ENCODE assay signal across 12 mouse cellular contexts in genomic region chr15:65455203-65455816, GRCm38 (mm10).
DNase-seq lines count a peak whose midpoint lies in the region; ATAC-seq and TF ChIP-seq lines count a peak whose summit lies in the region.
"Had no signal": no experiment of that assay in that cellular context is flagged by ENCODE, and none has a peak within 500 bp of the region (broad histone marks: within the 10 kb centered on the region; RNA-seq: fewer than 3 reads in every experiment).

No protein-coding gene starts in this region.

- no peaks in the 10 kb centered on the region for H3K36me3 ChIP-seq in heart, embryonic 12.5 days
- no peaks in the 10 kb centered on the region for H3K36me3 ChIP-seq in MEL (ENCODE audit: control insufficient read depth in 1 of 2, insufficient read depth in 2 of 2, low read length in 2 of 2)
- H3K36me3 ChIP-seq in forebrain, postnatal 0 days (ENCODE audit: insufficient read depth): no peaks in the 10 kb centered on the region
- H3K36me3 ChIP-seq: embryonic facial prominence, embryonic 15.5 days; limb, embryonic 15.5 days had no signal

- no peak for TF ChIP-seq RAD21 in MEL (IDR thresholded peaks at IDR 0.05; ENCODE audit: low read depth, low read length)

- no peak overlapping the region for H3K4me2 ChIP-seq in heart, embryonic 12.5 days
- H3K4me2 ChIP-seq in forebrain, postnatal 0 days (ENCODE audit: low read depth): no peak overlapping the region
- H3K4me2 ChIP-seq: embryonic facial prominence, embryonic 15.5 days; limb, embryonic 15.5 days had no signal

- no peak overlapping the region for H3K4me3 ChIP-seq in heart, embryonic 12.5 days
- H3K4me3 ChIP-seq in MEL (ENCODE audit: control insufficient read depth in 1 of 2, insufficient read depth in 1 of 2, low read depth in 2 of 2, low read length in 2 of 2): no peak overlapping the region
- no peak overlapping the region for H3K4me3 ChIP-seq in forebrain, postnatal 0 days (ENCODE audit: low read depth, low read length)
- H3K4me3 ChIP-seq: embryonic facial prominence, embryonic 15.5 days; limb, embryonic 15.5 days had no signal

- DNase-seq in heart, postnatal 4 days: no peak
- DNase-seq in MEL (ENCODE audit: low read depth, low spot score): peak; percentile 19
- no peak for DNase-seq in forebrain, postnatal 0 days
- DNase-seq in mesoderm, embryonic 11.5 days (ENCODE audit: low read depth, low spot score): peak; percentile 26
- no peak for DNase-seq in c-Kit-positive CD71-positive TER-119-positive erythroid progenitor cells, embryonic 14.5 days (ENCODE audit: low spot score)
- DNase-seq in thymus, adult 18-20 months: no peak
- DNase-seq: kidney, postnatal 36 days; right cerebral cortex, postnatal 14 days had no signal

- no peak overlapping the region for H3K9ac ChIP-seq in heart, embryonic 12.5 days
- H3K9ac ChIP-seq in MEL (ENCODE audit: control insufficient read depth, low read depth, low read length, poor library complexity, severe bottlenecking): no peak overlapping the region
- H3K9ac ChIP-seq in forebrain, postnatal 0 days: no peak overlapping the region
- H3K9ac ChIP-seq: embryonic facial prominence, embryonic 15.5 days; limb, embryonic 15.5 days had no signal

- ATAC-seq in heart, embryonic 12.5 days (ENCODE audit: insufficient number of reproducible peaks, low FRiP score): peak; percentile 48; the same call in 1 of the 2 replicates
- ATAC-seq in forebrain, postnatal 0 days: peak; percentile 38; the same call in 1 of the 2 replicates
- no peak for ATAC-seq in CD4-positive, CD25-positive, alpha-beta regulatory T cell, adult 4 months

- H3K27me3 ChIP-seq in heart, embryonic 12.5 days (replicated peaks): no peaks in the 10 kb centered on the region
- no peaks in the 10 kb centered on the region for H3K27me3 ChIP-seq in MEL (ENCODE audit: control insufficient read depth in 1 of 2, insufficient read depth in 2 of 2, low read length in 2 of 2)
- no peaks in the 10 kb centered on the region for H3K27me3 ChIP-seq in forebrain, postnatal 0 days (ENCODE audit: insufficient read depth, low read length)
- H3K27me3 ChIP-seq: embryonic facial prominence, embryonic 15.5 days; limb, embryonic 15.5 days had no signal

- no peaks in the 10 kb centered on the region for H3K4me1 ChIP-seq in heart, embryonic 12.5 days (replicated peaks)
- no peaks in the 10 kb centered on the region for H3K4me1 ChIP-seq in MEL (ENCODE audit: control insufficient read depth in 1 of 2, insufficient read depth in 2 of 2, low read length in 2 of 2)
- no peaks in the 10 kb centered on the region for H3K4me1 ChIP-seq in forebrain, postnatal 0 days (ENCODE audit: insufficient read depth)
- H3K4me1 ChIP-seq: embryonic facial prominence, embryonic 15.5 days; limb, embryonic 15.5 days had no signal

- H3K9me3 ChIP-seq in heart, embryonic 12.5 days (replicated peaks): no peaks in the 10 kb centered on the region
- no peaks in the 10 kb centered on the region for H3K9me3 ChIP-seq in MEL (replicated peaks; ENCODE audit: insufficient read depth, low read length)
- no peaks in the 10 kb centered on the region for H3K9me3 ChIP-seq in forebrain, postnatal 0 days (ENCODE audit: low read length)
- H3K9me3 ChIP-seq: embryonic facial prominence, embryonic 15.5 days; limb, embryonic 15.5 days had no signal

- TF ChIP-seq CTCF in MEL (IDR thresholded peaks at IDR 0.05 in 2 of 3, conservative IDR thresholded peaks at IDR 0.05 in 1 of 3; ENCODE audit: control insufficient read depth in 1 of 3, insufficient read depth in 1 of 3, low read depth in 2 of 3, low read length in 3 of 3, poor library complexity in 1 of 3, severe bottlenecking in 1 of 3): no peak
- TF ChIP-seq CTCF in forebrain, postnatal 0 days (IDR thresholded peaks at IDR 0.05; ENCODE audit: low read depth): no peak

- no peak for TF ChIP-seq EP300 in MEL (IDR thresholded peaks at IDR 0.05; ENCODE audit: low read depth in 1 of 2, low read length in 2 of 2)

- no peak for TF ChIP-seq POLR2A in MEL (IDR thresholded peaks at IDR 0.05; ENCODE audit: control insufficient read depth in 1 of 2, insufficient read depth in 1 of 2, low read depth in 1 of 2, low read length in 2 of 2, poor library complexity in 1 of 2)

- no peak overlapping the region for H3K27ac ChIP-seq in heart, embryonic 12.5 days (ENCODE audit: poor library complexity, severe bottlenecking)
- H3K27ac ChIP-seq in MEL (ENCODE audit: control insufficient read depth, low read depth, low read length): no peak overlapping the region
- no peak overlapping the region for H3K27ac ChIP-seq in forebrain, postnatal 0 days (ENCODE audit: low read depth, low read length)
- H3K27ac ChIP-seq: embryonic facial prominence, embryonic 15.5 days; limb, embryonic 15.5 days had no signal

- 42% methylated on average over 2 of the region's 2 CpGs for WGBS in heart, embryonic 12.5 days
- 37% methylated on average over 2 of the region's 2 CpGs for WGBS in forebrain, postnatal 0 days

- no peaks in the 10 kb centered on the region for H3K79me2 ChIP-seq in MEL (ENCODE audit: control insufficient read depth, insufficient read depth, low read length, poor library complexity)

TF ChIP-seq in MEL, 35 proteins besides CTCF, POLR2A, EP300 and RAD21:
- TF ChIP-seq USF1 (IDR thresholded peaks at IDR 0.05; ENCODE audit: low read depth, low read length): no peak
- no peak for TF ChIP-seq MYC (IDR thresholded peaks at IDR 0.05; ENCODE audit: low read depth, low read length)
- no peak for TF ChIP-seq UBTF (IDR thresholded peaks at IDR 0.05; ENCODE audit: borderline replicate concordance, insufficient read depth, low read depth, low read length)
- TF ChIP-seq ELF1 (IDR thresholded peaks at IDR 0.05; ENCODE audit: low read depth, low read length): no peak
- TF ChIP-seq CHD2 (IDR thresholded peaks at IDR 0.05; ENCODE audit: low read length): no peak
- no peak for TF ChIP-seq MYB (IDR thresholded peaks at IDR 0.05; ENCODE audit: low read depth, low read length)
- no peak for TF ChIP-seq ZKSCAN1 (IDR thresholded peaks at IDR 0.05; ENCODE audit: low read depth, low read length)
- TF ChIP-seq KAT2A (conservative IDR thresholded peaks at IDR 0.05; ENCODE audit: low read depth, low read length): no peak
- no peak for TF ChIP-seq ZC3H11A (IDR thresholded peaks at IDR 0.05; ENCODE audit: low read depth, low read length)
- TF ChIP-seq MAX (IDR thresholded peaks at IDR 0.05; ENCODE audit: low read length): no peak
- TF ChIP-seq TCF12 (IDR thresholded peaks at IDR 0.05; ENCODE audit: low read depth, low read length): no peak
- TF ChIP-seq GATA1 (IDR thresholded peaks at IDR 0.05; ENCODE audit: low read depth, low read length): no peak
- TF ChIP-seq HCFC1 (IDR thresholded peaks at IDR 0.05; ENCODE audit: low read depth, low read length): no peak

Comparison
In these comparisons a context has a peak if more than half of its experiments do, and no peak if none do; other contexts are left out.
1. DNase-seq: peak in MEL (single experiment) and mesoderm, embryonic 11.5 days (single experiment); none in heart, postnatal 4 days (single experiment), forebrain, postnatal 0 days (single experiment), c-Kit-positive CD71-positive TER-119-positive erythroid progenitor cells, embryonic 14.5 days (single experiment) and thymus, adult 18-20 months (0 of 2).